Mouse (Mus musculus): ENCODE measurements around the gene Chd3.
A peak's percentile ranks its signal among the peaks of the same experiment; 100 is the strongest.
"Not testable (repeated sequence)": the region's sequence is repeated elsewhere in the genome, so short reads cannot be mapped to it uniquely, and the experiment has no call there.

Chd3 gene

GRCm38 (mm10) chr11:69406282-69406681 lies 37.1 kb upstream of the Chd3 start:
- DNase-seq = peak; percentile 63

DNA sequence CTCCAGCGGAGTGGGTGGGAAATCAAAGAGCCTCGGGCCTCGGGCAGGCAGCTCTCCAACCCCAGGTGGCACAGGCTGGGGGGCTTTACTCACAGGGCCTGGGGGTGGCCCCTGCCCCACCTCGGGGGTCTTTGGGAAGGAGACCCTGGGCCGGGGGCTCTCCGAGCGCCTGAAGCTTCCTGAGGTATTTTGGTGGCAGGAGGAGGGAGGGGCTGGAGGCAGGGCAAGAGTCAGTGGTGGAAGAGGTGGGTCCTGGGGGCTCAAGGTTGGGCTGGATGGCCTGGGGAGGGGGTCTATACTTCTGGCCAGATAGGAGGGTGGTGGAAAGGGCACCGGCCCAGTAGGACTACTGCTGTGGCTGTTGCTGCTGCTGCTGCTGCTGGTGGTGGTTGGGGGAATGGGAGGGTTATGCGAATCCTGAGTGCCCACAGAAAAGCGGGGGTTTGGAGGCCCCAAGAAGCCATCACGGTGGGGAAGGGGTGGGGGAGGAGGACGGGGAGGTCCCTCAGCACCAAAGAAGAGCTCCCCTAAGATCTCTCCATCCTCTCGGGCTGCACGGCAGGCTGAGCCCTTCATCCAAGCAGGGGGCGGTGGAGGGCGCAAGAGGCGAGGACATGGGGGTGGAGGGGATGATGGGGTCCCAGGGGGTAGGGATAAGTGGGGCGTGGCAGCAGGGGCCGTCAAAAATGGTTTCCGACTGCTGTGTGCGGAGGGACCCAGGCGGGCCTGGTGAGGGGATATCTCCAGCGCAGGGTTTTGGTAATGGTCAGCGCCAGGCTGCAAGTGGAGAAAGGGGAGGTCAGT lies 36.4 kb upstream of the Chd3 start:
- peak; percentile 66 for DNase-seq

GRCm38 (mm10) chr11:69404595-69405396 lies 35.6 kb upstream of the Chd3 start:
- DNase-seq = peak; percentile 57

DNA sequence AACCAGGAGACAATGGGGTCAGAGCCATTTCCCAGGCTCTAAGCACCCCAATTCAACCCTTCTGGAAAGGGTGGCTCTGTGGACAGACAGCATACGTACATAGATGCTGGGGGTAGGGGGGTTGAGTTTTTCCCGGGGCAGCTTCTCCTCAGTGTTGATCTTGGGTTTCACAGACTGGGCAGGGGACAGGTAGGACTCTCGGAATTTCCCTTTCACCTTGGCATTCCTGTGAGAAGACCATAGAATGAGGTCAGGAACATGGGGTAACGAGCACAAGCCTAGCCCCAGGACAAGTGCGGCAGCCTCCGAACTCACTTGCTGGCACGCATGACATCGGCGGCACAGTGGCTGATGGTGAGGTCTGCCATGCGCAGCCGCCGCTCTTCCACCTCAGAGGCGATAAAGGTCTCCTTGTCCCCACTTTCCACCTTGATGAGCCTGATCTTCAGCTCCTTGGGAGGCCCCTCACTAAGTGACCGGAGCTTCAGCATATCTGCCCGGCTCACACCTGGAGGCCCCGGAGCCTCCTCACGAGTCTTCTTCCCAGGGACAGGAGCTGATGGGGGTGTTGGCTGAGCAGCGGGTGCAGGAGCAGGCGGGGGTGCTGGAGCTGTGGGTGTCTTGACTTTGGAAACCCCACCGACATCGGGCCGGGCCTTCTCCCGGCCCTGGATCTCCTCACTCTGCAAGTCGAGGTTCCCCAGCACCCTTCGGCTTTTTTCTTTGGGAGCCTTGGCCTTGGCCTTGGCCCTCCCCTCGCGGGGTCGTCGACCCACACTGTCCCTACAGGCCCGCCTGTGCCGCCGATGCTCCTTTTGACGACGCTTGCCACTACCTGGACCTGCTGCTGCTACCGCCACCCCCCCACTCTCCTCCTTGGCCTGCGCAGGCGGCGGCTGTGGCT lies 34.7 kb upstream of the Chd3 start:
- peak; percentile 31 for DNase-seq

DNA sequence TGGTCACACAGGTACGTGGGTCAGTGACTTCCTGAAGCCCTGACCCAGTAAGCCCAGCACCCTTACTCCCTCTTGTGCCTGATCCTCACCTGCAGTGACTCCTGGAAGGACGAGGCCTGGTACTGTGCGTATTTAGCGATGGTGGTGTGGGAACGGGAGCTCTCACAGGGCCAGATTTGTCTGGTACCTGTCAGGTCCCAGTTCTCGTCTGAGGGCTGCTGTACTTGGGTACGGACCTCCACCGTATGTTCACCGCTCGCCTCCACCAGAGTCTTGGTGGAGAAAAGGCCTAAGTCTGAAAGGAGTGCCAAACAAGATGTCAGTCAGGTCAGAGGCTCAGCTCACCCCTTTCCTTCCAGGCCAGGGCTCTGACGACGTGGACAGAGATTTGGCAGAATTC lies 32.8 kb upstream of the Chd3 start:
- DNase-seq = peak; percentile 52

DNA sequence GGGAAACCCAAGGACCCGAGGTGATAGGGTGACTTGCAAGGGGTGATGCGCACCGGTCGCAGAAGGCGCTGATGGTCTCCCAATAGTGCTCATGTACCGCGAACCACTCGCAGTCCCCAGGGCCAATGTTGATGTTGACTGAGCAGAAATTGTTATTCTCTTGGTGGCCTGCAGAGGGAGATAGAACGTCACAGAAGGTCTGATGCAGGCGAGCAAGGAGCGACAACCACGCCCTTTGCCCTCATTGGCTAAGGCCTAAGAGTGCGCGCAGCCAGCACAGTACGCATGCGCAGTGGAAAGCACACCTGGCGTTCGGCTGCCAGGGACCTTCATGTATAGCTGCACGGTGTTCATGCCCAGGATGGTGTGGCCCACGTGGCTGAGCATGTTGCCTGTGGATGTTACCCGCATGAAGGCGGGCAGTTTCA lies 32.0 kb upstream of the Chd3 start:
- peak; percentile 97 for DNase-seq

DNA sequence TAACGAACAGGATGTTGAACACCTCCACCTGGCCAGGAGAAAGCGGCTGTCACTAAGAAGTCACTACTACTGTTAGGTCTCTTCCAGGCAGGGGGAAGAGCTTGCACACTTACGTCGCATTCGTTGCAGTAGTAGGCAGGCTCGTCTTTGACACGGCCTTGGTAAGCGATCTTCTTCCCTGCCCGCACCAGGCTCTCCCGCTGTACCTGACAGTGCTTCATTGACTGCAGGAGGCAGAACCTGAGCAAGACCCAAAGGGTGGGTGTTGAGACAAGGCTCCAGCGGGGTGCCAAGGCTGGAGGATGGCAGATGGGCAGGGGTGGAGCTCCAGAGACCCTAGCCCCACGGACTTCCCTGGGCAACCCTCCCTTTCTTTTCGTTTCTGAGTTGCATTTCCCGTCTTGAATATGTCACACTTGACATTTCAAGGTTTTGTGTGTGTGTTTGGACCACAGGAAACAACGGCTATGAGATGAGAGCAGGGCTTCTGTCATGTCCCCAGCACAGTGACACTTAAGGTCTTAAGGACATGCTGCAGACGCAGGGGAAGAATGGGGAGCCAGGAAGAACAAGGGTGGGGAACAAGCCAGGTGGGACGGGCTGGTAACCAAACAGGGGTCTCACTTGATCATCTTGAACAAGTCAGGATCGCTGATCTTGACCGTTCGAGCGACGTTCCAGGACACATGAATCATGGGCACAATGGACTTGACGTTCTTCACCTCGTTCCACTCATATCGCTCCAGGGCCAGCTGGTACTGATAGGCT lies 31.1 kb upstream of the Chd3 start:
- DNase-seq = peak; percentile 66

DNA sequence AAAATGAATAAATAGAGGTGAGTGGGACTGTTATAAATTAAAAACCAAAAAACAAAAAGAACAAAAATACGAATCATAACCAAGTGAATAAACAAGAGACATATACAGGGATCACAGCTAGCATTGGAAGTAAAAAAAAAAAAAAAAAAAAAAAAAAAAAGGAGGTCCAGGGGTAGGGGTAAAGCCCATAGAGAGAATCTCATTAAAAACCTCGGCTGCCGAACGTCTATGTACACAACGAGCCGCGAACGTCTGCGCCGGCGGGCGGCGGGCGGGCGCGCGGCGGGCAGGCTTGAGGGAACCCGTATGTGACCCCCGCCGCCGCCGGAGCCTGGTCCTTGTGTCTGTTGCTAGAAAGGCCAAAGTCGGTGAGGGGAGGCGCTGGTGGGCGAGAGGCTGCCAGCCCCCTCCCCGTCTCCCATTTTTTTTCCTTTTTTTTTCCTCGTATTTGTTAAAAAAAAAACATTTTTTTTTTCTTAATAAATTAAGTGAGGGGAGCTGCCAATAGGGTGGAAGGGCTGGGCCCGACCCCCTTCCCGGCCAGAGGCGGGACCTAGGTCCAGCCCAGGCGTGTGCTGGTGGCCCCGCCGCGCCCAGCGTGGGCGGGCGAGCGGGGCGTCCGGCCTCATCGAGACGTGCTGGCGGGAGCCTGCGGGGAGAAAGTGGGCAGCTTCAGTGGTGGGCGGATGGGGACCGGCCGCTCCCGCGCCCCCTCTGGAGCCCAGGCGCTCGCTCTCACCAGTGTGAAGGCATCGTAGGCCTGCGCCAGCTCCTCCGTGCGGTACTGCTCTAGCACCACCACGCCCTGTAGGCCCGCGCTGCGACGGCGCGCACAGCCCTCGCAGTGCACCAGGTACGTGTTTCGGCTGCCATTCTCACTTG lies 30.2 kb upstream of the Chd3 start:
- DNase-seq = peak; percentile 59

- peak; percentile 60 for DNase-seq
These were observed 29.4 kb upstream of the Chd3 start for GRCm38 (mm10) chr11:69398486-69399200.

- peak; percentile 73 for DNase-seq
These were observed 28.9 kb upstream of the Chd3 start, which contains the start of gene Tmem88 for GRCm38 (mm10) chr11:69398059-69398458. Tmem88 (minus strand) TSS chr11:69398234.

GRCm38 (mm10) chr11:69397581-69398057 lies 28.4 kb upstream of the Chd3 start:
- DNase-seq = peak; percentile 74

DNA sequence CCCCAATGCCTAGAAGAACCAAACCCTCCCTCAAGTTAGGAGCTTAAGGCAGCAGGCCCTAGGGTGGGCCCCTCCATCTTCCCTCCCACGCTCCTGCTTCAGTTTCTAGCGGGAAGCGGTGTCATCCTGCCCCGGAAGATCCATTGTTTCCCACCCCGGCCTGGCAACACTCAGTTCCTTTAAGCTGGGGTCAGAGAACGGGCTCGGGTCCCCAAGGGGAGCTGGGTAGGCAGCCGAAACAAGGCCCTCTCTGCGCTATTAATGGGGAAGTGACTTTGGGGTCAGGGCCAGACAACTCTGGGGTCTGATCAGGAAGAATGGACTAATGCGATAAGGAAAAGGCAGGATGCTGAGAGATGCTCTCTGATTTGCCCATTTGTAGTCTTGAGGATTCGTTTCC lies 27.6 kb upstream of the Chd3 start:
- DNase-seq = peak; percentile 65

DNA sequence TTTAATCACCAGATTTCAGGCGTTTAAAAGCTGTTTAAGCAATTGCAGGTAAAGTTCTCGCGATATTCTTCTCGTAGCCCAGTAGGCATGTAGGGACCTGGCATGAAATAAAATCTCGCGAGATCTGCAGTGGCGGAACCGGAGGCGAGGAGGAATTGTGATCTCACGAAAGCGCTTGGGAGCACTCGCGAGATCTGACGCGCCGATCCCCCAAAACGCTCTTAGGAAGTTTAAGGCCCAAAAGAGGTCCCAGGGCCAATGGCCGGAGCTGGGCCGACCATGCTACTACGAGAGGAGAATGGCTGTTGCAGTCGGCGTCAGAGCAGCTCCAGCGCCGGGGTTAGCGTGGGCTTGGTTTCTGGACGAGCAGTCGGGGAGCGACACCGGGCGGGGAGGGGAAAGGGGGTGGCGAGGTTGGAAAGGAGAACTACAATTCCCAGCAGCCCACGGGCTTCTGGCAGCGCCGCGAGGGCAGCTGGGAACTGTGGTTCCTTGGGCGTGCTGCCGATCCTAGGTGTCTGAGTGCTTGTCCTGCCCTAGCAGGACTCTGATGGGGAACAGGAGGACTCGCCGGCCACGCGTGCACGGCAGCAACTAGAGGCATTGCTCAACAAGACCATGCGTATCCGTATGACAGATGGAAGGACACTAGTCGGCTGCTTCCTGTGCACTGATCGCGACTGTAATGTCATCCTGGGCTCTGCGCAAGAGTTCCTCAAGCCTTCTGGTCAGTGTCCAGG lies 26.6 kb upstream of the Chd3 start:
- peak; percentile 98 for DNase-seq

DNA sequence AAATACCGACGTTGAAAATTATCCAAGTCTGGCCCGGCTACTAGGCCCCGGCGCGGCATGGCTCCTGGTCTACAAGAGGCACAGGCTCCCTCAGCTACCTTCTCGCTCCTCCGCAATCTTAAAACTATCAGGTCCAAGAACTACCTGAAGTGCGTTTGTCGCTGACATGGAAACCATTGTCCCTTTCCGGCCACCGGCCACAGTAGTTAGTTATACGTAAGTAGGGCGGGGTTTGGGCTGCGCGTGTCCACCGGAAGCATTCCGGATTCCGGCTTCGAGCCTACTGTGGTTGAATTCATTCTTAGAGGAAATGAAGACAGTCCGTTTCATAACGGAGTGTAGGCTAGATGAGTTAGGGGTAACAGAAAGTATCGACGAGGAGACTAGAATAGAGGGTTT lies 26.0 kb upstream of the Chd3 start, which contains the start of the genes Naa38 and Cyb5d1:
Naa38 (plus strand) TSS at position 253 of the 399 bp plus-strand sequence.
Cyb5d1 (minus strand) TSS at position 397 of the 399 bp plus-strand sequence.
- DNase-seq = peak; percentile 92

GRCm38 (mm10) chr11:69394591-69395167 lies 25.5 kb upstream of the Chd3 start:
- not testable (repeated sequence) for DNase-seq

DNA sequence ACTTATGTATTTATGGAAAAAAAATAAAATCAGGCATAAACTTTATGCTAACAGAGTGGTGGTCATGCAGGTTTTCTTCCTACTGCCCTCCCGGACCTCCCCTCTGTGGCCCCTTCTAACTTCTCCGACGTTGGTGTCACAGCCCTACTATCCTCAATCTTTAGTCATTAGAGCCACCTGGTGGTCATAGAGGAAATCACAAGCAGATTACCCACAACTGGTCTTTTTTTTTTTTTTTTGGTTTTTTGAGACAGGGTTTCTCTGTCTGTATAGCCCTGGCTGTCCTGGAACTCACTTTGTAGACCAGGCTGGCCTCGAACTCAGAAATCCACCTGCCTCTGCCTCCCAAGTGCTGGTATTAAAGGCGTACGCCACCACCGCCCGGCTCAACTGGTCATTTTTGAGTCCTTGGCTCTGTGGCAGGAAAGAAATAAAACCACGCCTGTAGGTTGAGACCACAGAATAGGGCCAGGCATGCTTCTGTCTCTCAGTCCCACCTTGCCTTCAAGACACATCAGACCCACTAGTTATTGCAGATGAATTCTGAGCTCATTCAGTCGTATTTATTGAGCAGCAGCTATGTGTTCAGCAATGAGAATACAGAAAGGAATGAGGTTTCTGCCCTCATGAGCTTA lies 21.3 kb upstream of the Chd3 start:
- DNase-seq = peak; percentile 47

DNA sequence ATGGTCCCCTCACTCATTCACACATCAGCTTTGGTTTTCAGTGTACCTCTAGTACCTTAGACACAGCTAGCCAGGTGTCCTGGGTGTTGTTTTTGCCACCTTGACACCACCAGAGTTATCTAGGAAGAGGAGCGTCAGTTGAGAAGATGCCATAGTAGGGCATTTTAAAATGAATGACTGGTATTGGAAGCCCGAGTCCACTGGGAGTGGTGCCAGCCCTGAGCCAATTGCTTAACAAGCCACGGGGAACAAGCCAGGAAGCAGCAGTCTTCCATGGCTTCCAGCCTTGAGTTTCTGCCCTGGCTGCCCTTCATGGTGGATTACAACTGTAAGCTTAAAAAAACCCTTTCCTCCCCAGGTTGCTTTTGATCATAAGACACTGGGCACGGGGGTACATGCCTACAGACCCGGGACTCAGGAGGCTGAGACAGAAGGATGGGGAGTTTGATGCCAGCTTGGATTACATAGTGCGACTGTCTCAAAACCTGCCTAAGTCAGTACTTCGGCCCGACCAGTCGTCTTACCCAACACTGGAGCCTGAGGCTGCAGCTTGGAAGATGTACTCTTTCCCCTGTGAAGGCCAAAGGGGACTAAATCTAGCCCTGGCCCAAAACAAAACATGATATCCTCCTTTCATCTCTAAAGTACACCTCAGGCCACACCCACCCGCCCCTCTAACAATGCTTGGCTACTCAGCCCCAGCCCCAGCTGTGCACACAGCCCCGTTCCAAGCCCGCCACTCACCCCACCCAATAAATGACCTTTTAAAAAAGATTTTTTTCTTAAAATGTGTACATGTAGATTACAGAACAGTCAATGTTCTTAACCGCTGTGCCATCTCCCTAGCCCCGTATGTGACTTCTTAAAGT lies 20.6 kb upstream of the Chd3 start:
- DNase-seq = peak; percentile 50

Data from cerebellum, adult 11-12 months (tissue).